ENCODE assay signal across 13 mouse cellular contexts in the genomic region with DNA sequence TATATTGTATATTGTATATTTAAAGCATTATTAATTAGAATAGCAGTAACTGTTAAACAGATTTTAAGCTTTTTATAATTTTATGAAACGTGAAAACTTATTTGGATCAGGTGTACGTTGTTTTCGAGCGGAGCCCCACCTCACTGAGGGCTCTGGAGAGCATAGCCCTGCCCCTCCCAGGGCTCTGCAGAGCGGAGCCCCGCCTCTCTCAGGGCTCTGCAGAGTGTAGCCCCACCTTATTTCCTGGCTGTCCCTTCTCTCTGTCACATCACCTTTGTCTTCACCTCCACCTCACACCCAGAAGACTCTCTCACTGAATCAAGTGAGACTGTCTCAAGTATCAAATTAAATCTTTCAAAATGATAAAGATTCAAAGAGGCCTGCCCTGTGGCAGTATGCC.
"Had no signal": no experiment of that assay in that cellular context is flagged by ENCODE, and none has a peak within 500 bp of the region (broad histone marks: within the 10 kb centered on the region; RNA-seq: fewer than 3 reads in every experiment).

No protein-coding gene starts in this region.

- H3K27ac ChIP-seq: limb, embryonic 15.5 days; liver, embryonic 14.5 days; midbrain, embryonic 10.5 days; midbrain, embryonic 15.5 days had no signal

- H3K4me1 ChIP-seq: midbrain, embryonic 15.5 days had no signal

- DNase-seq: kidney, adult 2 months; kidney, postnatal 36 days; layer of hippocampus, adult 9-11 months; layer of hippocampus, postnatal 36 days; lung, adult 2 months; lung, postnatal 14 days; right cerebral cortex, adult 18-20 months; right cerebral cortex, postnatal 25 days; thymus, postnatal 36 days had no signal

- H3K4me2 ChIP-seq: limb, embryonic 15.5 days; midbrain, embryonic 15.5 days had no signal

- H3K27me3 ChIP-seq: limb, embryonic 15.5 days; midbrain, embryonic 15.5 days had no signal

- H3K9ac ChIP-seq: limb, embryonic 15.5 days; liver, embryonic 14.5 days; midbrain, embryonic 15.5 days had no signal

- H3K36me3 ChIP-seq: limb, embryonic 15.5 days; midbrain, embryonic 10.5 days; midbrain, embryonic 15.5 days had no signal

- H3K9me3 ChIP-seq: limb, embryonic 15.5 days; midbrain, embryonic 10.5 days; midbrain, embryonic 15.5 days had no signal

- H3K4me3 ChIP-seq: limb, embryonic 15.5 days; midbrain, embryonic 10.5 days; midbrain, embryonic 15.5 days had no signal

- ATAC-seq: midbrain, embryonic 15.5 days had no signal
